Mouse (Mus musculus): Measurements from ENCODE around the gene Gusb. TPM values are rescaled to one million over a fixed set of nuclear protein-coding genes. Genes with fewer than 3 reads are reported as not detected.

Gene Gusb
- polyA plus RNA-seq, 1 experiment from 2014 or later = 35.8 TPM

DNA sequence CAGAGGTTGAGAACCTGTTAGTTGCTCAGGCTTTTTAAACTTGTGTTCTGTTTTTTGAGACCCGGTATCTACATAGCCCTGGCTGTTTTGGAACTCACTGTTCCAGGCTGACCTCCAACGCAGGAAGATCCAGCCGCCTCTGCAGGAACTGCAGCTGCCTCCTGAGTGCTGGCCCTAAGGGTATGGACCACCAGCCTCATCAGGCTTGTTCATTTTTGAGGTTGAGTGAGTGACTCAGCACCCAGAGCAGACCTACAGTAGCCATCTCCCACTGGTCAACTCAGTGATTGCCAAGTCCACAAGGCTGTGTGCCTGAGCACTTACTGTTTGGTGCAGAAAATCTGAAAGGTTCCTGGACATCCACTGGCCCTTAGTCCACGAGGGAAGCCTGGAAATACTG lies 31.4 kb downstream of the Gusb start:
- Histone ChIP-seq H3K9ac (ENCODE audit: low read depth, low read length) (no peak overlapping the region), H3K36me3 (ENCODE audit: control insufficient read depth, insufficient read depth, low read length) (0 out of 2 replicates have a peak, but pooled peaks cover 2% of the 10 kb centered on the region), H3K4me1 (ENCODE audit: control insufficient read depth, insufficient read depth, low read depth, low read length) (no peaks in the 10 kb centered on the region), H3K27me3 (replicated peaks; ENCODE audit: control insufficient read depth, insufficient read depth, low read length) (no peaks in the 10 kb centered on the region), H3K9me3 (ENCODE audit: control insufficient read depth, low read length) (no peaks in the 10 kb centered on the region), H3K4me3 (ENCODE audit: low read length) (no peak overlapping the region), H3K27ac (ENCODE audit: low read depth, low read length) (no peak overlapping the region), H3K4me2 (ENCODE audit: low read length) (no peak overlapping the region)
- WGBS = 85% methylated on average over 4 of the region's 4 CpGs
- no peak for ATAC-seq

DNA sequence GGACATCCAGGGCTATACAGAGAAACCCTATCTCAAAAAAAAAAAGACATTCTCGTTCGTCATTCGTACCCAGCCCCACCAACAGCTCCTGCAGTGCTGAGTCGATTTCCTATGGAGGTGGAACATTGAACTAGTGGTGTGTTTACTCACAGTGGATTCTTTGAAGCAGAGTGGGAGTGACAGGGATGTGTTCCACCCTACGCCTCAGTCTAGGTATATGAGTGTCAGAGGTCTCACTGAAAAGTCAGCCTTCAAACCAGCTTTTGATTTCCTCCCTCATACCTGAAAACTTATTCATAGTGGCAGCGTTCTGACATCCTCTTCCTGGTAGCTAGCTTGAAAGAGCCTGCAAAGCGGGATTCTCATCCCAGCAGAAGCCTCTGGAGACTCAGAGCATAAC lies 34.4 kb downstream of the Gusb start:
- no peak for ATAC-seq
- no peaks in the 10 kb centered on the region for H3K27me3 ChIP-seq (replicated peaks; ENCODE audit: control insufficient read depth, insufficient read depth, low read length)
- H3K27ac ChIP-seq (ENCODE audit: low read depth, low read length) = no peak overlapping the region
- no peaks in the 10 kb centered on the region for H3K4me1 ChIP-seq (ENCODE audit: control insufficient read depth, insufficient read depth, low read depth, low read length)
- H3K4me2 ChIP-seq (ENCODE audit: low read length) = no peak overlapping the region
- H3K4me3 ChIP-seq (ENCODE audit: low read length) = no peak overlapping the region
- H3K36me3 ChIP-seq (ENCODE audit: control insufficient read depth, insufficient read depth, low read length) = 0 out of 2 replicates have a peak, but pooled peaks cover 2% of the 10 kb centered on the region
- 82% methylated on average over 7 of the region's 7 CpGs for WGBS
- H3K9me3 ChIP-seq (ENCODE audit: control insufficient read depth, low read length) = no peaks in the 10 kb centered on the region
- no peak overlapping the region for H3K9ac ChIP-seq (ENCODE audit: low read depth, low read length)

DNA sequence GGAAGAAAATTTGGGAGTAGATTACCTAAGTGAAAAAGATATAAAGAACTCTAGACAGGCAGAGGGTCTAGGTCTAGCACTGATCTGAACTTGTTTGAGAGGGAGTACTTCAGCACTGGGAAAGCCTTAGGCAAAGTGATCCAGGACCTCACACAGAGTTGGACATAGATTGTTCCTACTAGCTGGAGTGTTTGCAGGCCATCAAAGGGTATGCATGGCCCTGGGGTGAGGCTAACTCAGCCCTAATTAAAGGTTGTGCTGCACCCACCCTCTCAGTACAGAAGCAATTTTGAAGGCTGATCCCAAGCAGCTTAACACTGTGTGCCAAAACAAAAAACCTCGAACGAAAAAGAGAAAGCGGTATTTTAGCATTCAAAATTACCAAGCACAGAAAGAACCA lies 36.4 kb downstream of the Gusb start:
- H3K4me1 ChIP-seq (ENCODE audit: control insufficient read depth, insufficient read depth, low read depth, low read length) = no peaks in the 10 kb centered on the region
- H3K4me3 ChIP-seq (ENCODE audit: low read length) = no peak overlapping the region
- H3K27me3 ChIP-seq (replicated peaks; ENCODE audit: control insufficient read depth, insufficient read depth, low read length) = no peaks in the 10 kb centered on the region
- H3K36me3 ChIP-seq (ENCODE audit: control insufficient read depth, insufficient read depth, low read length) = 0 out of 2 replicates have a peak, but pooled peaks cover under 1% of the 10 kb centered on the region
- no peaks in the 10 kb centered on the region for H3K9me3 ChIP-seq (ENCODE audit: control insufficient read depth, low read length)
- no peak overlapping the region for H3K4me2 ChIP-seq (ENCODE audit: low read length)
- no peak for ATAC-seq
- no peak overlapping the region for H3K9ac ChIP-seq (ENCODE audit: low read depth, low read length)
- H3K27ac ChIP-seq (ENCODE audit: low read depth, low read length) = no peak overlapping the region
- WGBS = 95% methylated on average over 3 of the region's 3 CpGs

DNA sequence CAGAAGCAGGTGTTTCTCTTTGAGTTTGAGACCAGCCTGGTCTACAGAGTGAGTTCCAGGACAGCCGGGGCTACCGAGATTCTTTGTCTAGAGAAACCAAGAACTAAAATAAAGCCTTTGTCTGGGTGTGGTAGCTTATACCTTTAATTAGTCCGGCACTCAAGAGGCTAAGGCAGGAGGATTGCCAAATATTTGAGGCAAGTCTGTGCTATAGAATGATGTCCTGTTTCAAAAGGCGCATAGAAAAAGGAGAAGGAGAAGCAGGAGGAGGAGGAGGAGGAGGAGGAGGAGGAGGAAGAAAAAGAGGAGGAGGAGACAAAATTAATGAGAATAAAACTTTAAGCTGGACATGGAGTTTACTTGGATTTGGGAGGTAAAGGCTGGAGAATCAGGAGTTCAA lies 39.6 kb downstream of the Gusb start:
- Histone ChIP-seq H3K9me3 (ENCODE audit: control insufficient read depth, low read length) (no peaks in the 10 kb centered on the region), H3K4me2 (ENCODE audit: low read length) (no peak overlapping the region), H3K27me3 (replicated peaks; ENCODE audit: control insufficient read depth, insufficient read depth, low read length) (no peaks in the 10 kb centered on the region), H3K27ac (ENCODE audit: low read depth, low read length) (no peak overlapping the region), H3K4me1 (ENCODE audit: control insufficient read depth, insufficient read depth, low read depth, low read length) (no peaks in the 10 kb centered on the region), H3K4me3 (ENCODE audit: low read length) (no peak overlapping the region), H3K9ac (ENCODE audit: low read depth, low read length) (no peak overlapping the region), H3K36me3 (ENCODE audit: control insufficient read depth, insufficient read depth, low read length) (no peaks in the 10 kb centered on the region)
- 77% methylated on average over 4 of the region's 4 CpGs for WGBS
- no peak for ATAC-seq

DNA sequence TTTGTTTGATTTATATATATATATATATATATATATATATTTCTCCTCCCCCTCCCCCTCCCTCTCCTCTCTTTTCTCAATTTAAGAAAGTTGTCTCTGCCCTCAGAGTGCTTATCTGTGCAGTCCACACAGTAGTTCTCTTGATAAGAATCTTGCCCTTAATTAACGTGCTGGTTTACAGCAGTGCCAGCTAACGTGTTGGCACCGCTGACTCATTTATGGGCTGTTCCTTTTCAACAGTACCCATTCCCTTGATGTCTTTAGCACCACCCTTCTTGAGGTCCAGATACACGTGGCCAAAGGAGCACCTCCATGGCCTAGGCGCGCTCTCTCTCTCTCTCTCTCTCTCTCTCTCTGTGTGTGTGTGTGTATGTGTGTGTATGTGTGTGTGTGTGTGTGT lies 47.1 kb downstream of the Gusb start:
- no peak overlapping the region for H3K27ac ChIP-seq (ENCODE audit: low read depth, low read length)
- H3K4me2 ChIP-seq (ENCODE audit: low read length) = no peak overlapping the region
- H3K9me3 ChIP-seq (ENCODE audit: control insufficient read depth, low read length) = no peaks in the 10 kb centered on the region
- no peaks in the 10 kb centered on the region for H3K27me3 ChIP-seq (replicated peaks; ENCODE audit: control insufficient read depth, insufficient read depth, low read length)
- H3K4me1 ChIP-seq (ENCODE audit: control insufficient read depth, insufficient read depth, low read depth, low read length) = no peaks in the 10 kb centered on the region
- no peak for ATAC-seq
- H3K4me3 ChIP-seq (ENCODE audit: low read length) = no peak overlapping the region
- 86% methylated on average over 6 of the region's 6 CpGs for WGBS
- no peaks in the 10 kb centered on the region for H3K36me3 ChIP-seq (ENCODE audit: control insufficient read depth, insufficient read depth, low read length)
- H3K9ac ChIP-seq (ENCODE audit: low read depth, low read length) = no peak overlapping the region

DNA sequence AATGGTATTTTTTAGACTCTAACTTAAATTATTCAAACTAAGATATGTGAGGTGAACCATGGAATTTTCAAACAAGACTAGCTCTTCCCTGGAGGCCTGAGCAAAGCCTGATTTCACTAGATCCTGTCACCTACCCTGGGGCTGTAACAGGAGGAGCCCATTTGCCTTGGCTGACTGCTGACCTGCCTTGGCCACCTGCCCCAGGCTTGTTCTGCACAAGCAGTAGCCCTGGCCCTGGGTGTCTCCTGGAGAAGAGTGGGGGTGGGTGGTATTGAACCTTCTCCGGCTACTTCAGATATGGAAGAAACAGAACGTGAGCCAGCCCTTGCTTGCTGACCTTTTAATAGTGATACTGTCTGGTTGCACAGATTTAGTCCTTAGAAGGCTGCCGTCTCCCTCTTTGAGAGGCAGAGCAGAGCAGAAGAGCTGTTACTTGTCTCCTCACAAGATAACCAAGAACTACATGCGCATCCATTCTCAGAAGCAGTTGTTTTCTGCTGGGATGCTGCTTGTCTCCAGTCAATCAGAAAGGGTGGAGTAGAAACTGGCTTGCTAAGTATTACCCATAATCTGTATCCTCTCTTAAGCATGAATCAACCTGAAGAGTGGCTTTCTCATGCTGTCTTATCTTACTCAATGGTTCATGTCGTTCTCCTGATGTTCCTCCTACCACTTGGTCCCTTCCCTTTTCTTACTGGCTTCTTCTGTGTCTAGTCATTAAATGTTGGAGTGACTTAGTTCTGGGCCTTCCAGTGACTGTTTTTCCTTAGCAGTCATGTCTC lies 48.2 kb downstream of the Gusb start:
- Histone ChIP-seq H3K36me3 (ENCODE audit: control insufficient read depth, insufficient read depth, low read length) (no peaks in the 10 kb centered on the region), H3K9ac (ENCODE audit: low read depth, low read length) (no peak overlapping the region), H3K9me3 (ENCODE audit: control insufficient read depth, low read length) (no peaks in the 10 kb centered on the region), H3K4me2 (ENCODE audit: low read length) (no peak overlapping the region), H3K4me1 (ENCODE audit: control insufficient read depth, insufficient read depth, low read depth, low read length) (no peaks in the 10 kb centered on the region), H3K27me3 (replicated peaks; ENCODE audit: control insufficient read depth, insufficient read depth, low read length) (no peaks in the 10 kb centered on the region), H3K4me3 (ENCODE audit: low read length) (no peak overlapping the region), H3K27ac (ENCODE audit: low read depth, low read length) (no peak overlapping the region)
- 95% methylated on average over 5 of the region's 5 CpGs for WGBS
- ATAC-seq = no peak

DNA sequence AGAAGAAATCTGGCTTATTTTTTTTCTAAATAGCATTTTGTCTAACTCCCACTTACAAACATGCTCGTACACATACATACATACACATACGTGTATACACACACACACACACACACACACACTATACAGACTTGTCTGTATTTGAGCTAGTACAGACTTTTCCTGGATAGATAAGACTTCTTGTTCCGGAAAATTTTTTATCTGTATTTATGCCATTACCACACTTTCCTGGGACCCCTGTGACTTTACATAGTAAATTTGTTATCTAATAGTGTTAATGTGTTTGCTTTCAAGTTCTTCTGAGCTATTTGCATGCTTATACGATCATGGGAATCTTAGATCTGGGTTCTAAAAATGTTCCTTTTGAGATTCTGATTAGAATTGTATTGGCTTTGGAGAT lies 50.7 kb downstream of the Gusb start:
- H3K27me3 ChIP-seq (replicated peaks; ENCODE audit: control insufficient read depth, insufficient read depth, low read length) = no peaks in the 10 kb centered on the region
- WGBS = 93% methylated on average over 4 of the region's 4 CpGs
- H3K4me2 ChIP-seq (ENCODE audit: low read length) = no peak overlapping the region
- H3K9me3 ChIP-seq (ENCODE audit: control insufficient read depth, low read length) = no peaks in the 10 kb centered on the region
- H3K36me3 ChIP-seq (ENCODE audit: control insufficient read depth, insufficient read depth, low read length) = no peaks in the 10 kb centered on the region
- no peak overlapping the region for H3K9ac ChIP-seq (ENCODE audit: low read depth, low read length)
- H3K27ac ChIP-seq (ENCODE audit: low read depth, low read length) = no peak overlapping the region
- no peaks in the 10 kb centered on the region for H3K4me1 ChIP-seq (ENCODE audit: control insufficient read depth, insufficient read depth, low read depth, low read length)
- no peak for ATAC-seq
- no peak overlapping the region for H3K4me3 ChIP-seq (ENCODE audit: low read length)

DNA sequence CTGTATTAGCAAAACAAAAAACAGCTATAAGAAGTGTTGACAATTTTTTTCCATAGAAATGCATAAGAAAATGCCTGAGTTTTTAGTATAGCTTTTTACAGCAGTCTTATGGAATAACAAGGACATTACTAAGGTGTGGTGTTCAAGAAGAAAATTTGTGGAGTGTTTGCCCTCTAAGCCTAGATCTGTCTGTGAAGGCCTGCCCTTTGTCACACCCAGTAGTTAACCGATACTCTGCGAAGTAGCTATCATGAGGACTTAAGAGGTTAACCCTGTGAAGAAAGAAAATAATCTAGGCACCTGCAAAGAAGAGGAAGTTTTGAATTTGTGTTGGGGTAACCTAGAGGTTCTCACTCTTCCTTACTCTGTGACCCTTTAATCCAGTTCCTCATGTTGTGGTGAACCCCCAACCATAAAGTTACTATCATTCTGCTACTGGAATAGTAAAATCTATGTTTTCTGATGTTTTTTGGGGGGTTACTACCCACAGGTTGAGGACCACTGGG lies 55.3 kb downstream of the Gusb start:
- Histone ChIP-seq H3K9ac (ENCODE audit: low read depth, low read length) (no peak overlapping the region), H3K4me2 (ENCODE audit: low read length) (no peak overlapping the region), H3K4me1 (ENCODE audit: control insufficient read depth, insufficient read depth, low read depth, low read length) (peaks cover 6% of the 10 kb centered on the region; the same call in 1 of the 2 replicates), H3K4me3 (ENCODE audit: low read length) (no peak overlapping the region), H3K27ac (ENCODE audit: low read depth, low read length) (no peak overlapping the region), H3K9me3 (ENCODE audit: control insufficient read depth, low read length) (no peaks in the 10 kb centered on the region), H3K36me3 (ENCODE audit: control insufficient read depth, insufficient read depth, low read length) (no peaks in the 10 kb centered on the region), H3K27me3 (replicated peaks; ENCODE audit: control insufficient read depth, insufficient read depth, low read length) (no peaks in the 10 kb centered on the region)
- 98% methylated on average over 2 of the region's 2 CpGs for WGBS
- ATAC-seq = no peak

DNA sequence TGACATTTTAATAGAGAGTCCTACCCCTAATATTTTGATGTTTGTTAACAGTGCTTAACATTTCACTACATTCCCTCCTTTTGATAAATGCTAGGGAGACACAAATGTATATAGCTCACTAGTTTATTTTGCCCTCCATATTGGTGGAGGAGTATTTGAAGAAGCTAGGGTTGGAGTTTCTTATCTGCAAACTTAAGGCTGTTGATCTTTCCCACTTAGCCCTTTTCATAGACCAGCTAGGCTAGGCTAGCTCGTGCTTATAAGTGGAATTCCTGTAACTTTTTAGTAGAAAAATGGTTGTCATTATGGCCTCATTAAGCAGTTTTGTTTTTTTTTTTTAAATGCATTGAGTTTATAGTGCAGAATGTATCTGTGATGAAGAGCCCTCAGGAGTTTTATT lies 59.4 kb downstream of the Gusb start:
- H3K36me3 ChIP-seq (ENCODE audit: control insufficient read depth, insufficient read depth, low read length) = no peaks in the 10 kb centered on the region
- H3K4me1 ChIP-seq (ENCODE audit: control insufficient read depth, insufficient read depth, low read depth, low read length) = peaks cover 6% of the 10 kb centered on the region; the same call in 1 of the 2 replicates
- 83% methylated on average over 1 of the region's 1 CpGs for WGBS
- H3K9me3 ChIP-seq (ENCODE audit: control insufficient read depth, low read length) = no peaks in the 10 kb centered on the region
- H3K4me2 ChIP-seq (ENCODE audit: low read length) = no peak overlapping the region
- no peak for ATAC-seq
- H3K27ac ChIP-seq (ENCODE audit: low read depth, low read length) = no peak overlapping the region
- H3K4me3 ChIP-seq (ENCODE audit: low read length) = no peak overlapping the region
- no peak overlapping the region for H3K9ac ChIP-seq (ENCODE audit: low read depth, low read length)
- H3K27me3 ChIP-seq (replicated peaks; ENCODE audit: control insufficient read depth, insufficient read depth, low read length) = no peaks in the 10 kb centered on the region

Measured in hindbrain, embryonic 16.5 days (tissue).